Mouse (Mus musculus) G1E (cell line): ENCODE results near the gene Zmynd19.

Source experiments
- CTCF ChIP-seq: IDR thresholded peaks from 2 replicates; pipeline ENCODE4 v1.5.1; 2012; ENCODE audit warnings: low read depth, low read length, inconsistent platforms, mixed read lengths
- GATA1 ChIP-seq: IDR thresholded peaks from 2 replicates; pipeline ENCODE4 v1.6.1; 2012; ENCODE audit warnings: borderline replicate concordance, low read length, inconsistent platforms, mixed read lengths
- GATA2 ChIP-seq: IDR thresholded peaks from 2 replicates; pipeline ENCODE4 v1.6.1; 2012; ENCODE audit warnings: low read depth, low read length, inconsistent platforms, borderline replicate concordance
- POLR2AphosphoS5 ChIP-seq: IDR thresholded peaks from 2 replicates; pipeline ENCODE4 v1.6.1; 2012; ENCODE audit warnings: low read depth, low read length, inconsistent platforms; ENCODE audit not compliant: insufficient replicate concordance
- TAL1 ChIP-seq: conservative IDR thresholded peaks from 2 replicates; pipeline ENCODE4 v1.6.1; 2012; ENCODE audit warnings: low read depth, low read length, inconsistent platforms, mixed read lengths

DNA sequence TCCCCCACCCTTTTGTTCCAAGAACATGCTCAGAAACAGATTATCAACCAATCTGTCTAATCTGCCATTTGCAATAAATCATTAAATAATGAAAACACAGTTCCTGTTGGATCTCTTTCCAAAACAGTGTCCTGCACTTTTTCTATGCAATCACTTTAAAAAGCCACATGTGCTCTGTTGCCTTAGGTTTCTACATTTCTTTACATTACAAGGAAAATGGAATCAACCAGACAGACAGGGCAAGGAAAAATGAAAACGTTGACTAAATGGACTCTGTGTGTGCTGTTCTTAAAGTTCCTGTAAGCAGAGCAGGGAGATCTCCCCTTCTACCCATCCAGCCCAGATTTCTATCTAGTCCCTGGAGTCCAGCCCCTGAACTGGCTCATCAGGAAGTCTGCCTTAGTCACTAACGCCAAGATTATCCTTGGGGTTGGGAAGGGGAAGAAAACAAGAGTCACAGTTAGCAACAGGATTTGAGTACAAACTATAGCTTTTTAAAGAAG lies 43.9 kb upstream of the Zmynd19 start:
- TF ChIP-seq CTCF = no peak
- no peak for TF ChIP-seq GATA1
- TF ChIP-seq POLR2AphosphoS5 = no peak
- no peak for TF ChIP-seq TAL1
- no peak for TF ChIP-seq GATA2
